Mouse (Mus musculus) MEL (cell line): Measurements from ENCODE around the gene Tmem220.

ENCODE experiments used
- CTCF ChIP-seq, 3 experiments: IDR thresholded peaks in 2 of 3; conservative IDR thresholded peaks in 1 of 3; 2 replicates each; pipeline ENCODE4 v1.5.1; 2011 to 2012; ENCODE audit warnings: low read length in 3 of 3, low read depth in 2 of 3, mild to moderate bottlenecking in 2 of 3, improper control_type of control experiment in 1 of 3, inconsistent platforms in 1 of 3, mixed read lengths in 1 of 3, moderate library complexity in 1 of 3; ENCODE audit not compliant: control insufficient read depth in 1 of 3, insufficient read depth in 1 of 3, poor library complexity in 1 of 3, severe bottlenecking in 1 of 3
- EP300 ChIP-seq, 2 experiments: IDR thresholded peaks; 2 replicates each; pipeline ENCODE4 v1.6.1; 2011; ENCODE audit warnings: improper control_type of control experiment in 2 of 2, low read length in 2 of 2, low read depth in 1 of 2, mild to moderate bottlenecking in 1 of 2
- MEF2A ChIP-seq: IDR thresholded peaks from 2 replicates; pipeline ENCODE4 v1.6.1; 2014; ENCODE audit warnings: low read depth, mild to moderate bottlenecking, inconsistent platforms, low read length, improper control_type of control experiment; ENCODE audit not compliant: poor library complexity, insufficient replicate concordance, severe bottlenecking; ENCODE audit errors: extremely low read depth
- NRF1 ChIP-seq: IDR thresholded peaks from 2 replicates; pipeline ENCODE4 v1.6.1; 2014; ENCODE audit warnings: low read depth, mild to moderate bottlenecking, inconsistent platforms, low read length, improper control_type of control experiment, moderate library complexity; ENCODE audit not compliant: poor library complexity, insufficient read depth, severe bottlenecking
- POLR2A ChIP-seq, 2 experiments: IDR thresholded peaks; 2 replicates each; pipeline ENCODE4 v1.6.1; 2011 to 2012; ENCODE audit warnings: low read length in 2 of 2, mild to moderate bottlenecking in 2 of 2, control low read depth in 1 of 2, improper control_type of control experiment in 1 of 2, low read depth in 1 of 2, moderate library complexity in 1 of 2; ENCODE audit not compliant: control insufficient read depth in 1 of 2, insufficient read depth in 1 of 2, poor library complexity in 1 of 2
- UBTF ChIP-seq: IDR thresholded peaks from 2 replicates; pipeline ENCODE4 v1.6.1; 2012; ENCODE audit warnings: low read depth, mild to moderate bottlenecking, inconsistent platforms, low read length, improper control_type of control experiment, moderate library complexity, borderline replicate concordance; ENCODE audit not compliant: insufficient read depth

DNA sequence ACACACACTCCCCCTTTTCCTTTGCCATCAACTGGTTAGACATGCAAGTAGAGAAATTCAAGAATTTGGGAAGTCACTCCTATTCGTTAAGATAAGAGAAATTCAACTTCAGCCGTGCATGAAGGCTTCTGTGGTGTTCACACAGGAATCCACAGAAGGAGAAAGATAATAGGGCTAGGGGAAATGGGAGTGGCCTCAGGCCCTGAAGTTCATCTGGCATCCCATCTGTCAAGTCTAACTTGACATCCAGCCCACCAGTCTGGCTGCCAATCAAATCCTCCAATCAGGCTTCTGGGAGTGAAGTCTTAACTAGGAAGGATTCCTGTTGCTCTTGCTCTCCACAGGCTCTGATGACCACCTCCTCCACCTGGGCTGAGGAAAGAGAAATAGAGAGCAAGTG, 22.0 kb upstream of the Tmem220 start:
- TF ChIP-seq NRF1 (no peak), POLR2A (IDR thresholded peaks at IDR 0.05; ENCODE audit: control insufficient read depth in 1 of 2, insufficient read depth in 1 of 2, low read depth in 1 of 2, low read length in 2 of 2, poor library complexity in 1 of 2) (no peak), MEF2A (no peak), UBTF (no peak), EP300 (IDR thresholded peaks at IDR 0.05; ENCODE audit: low read depth in 1 of 2, low read length in 2 of 2) (peak in 1 of 2 experiments; percentile 26; a peak in 1 of 4 replicates), CTCF (IDR thresholded peaks at IDR 0.05 in 2 of 3, conservative IDR thresholded peaks at IDR 0.05 in 1 of 3; ENCODE audit: control insufficient read depth in 1 of 3, insufficient read depth in 1 of 3, low read depth in 2 of 3, low read length in 3 of 3, poor library complexity in 1 of 3, severe bottlenecking in 1 of 3) (no peak)
